Mouse (Mus musculus) midbrain, embryonic 14.5 days (tissue): ENCODE measurements around the gene 4930404H24Rik. TPM values are rescaled to one million over a fixed set of nuclear protein-coding genes. Genes with fewer than 3 reads are reported as not detected.

Experiments
- ATAC-seq: fragments of 200-750 bp; cut with Nextera tagmentation; 2 replicates; pipeline ENCODE4 v1.8.0; 2017; ENCODE audit warnings: moderate number of reproducible peaks, moderate library complexity; ENCODE audit not compliant: low FRiP score, low TSS enrichment
- DNase-seq: peaks from one replicate; pipeline ENCODE4 v3.0.0-alpha.2; 2015
- H3K27ac ChIP-seq: fragments of 300-500 bp; sonication (generic); replicated peaks from 2 replicates; pipeline ENCODE4 v1.5.1; 2014; ENCODE audit warnings: mild to moderate bottlenecking, low read depth, low read length, moderate library complexity
- H3K27me3 ChIP-seq: fragments of 300-500 bp; sonication (generic); 2 replicates; pipeline ENCODE4 v1.6.1; 2014; ENCODE audit warnings: low read length, control low read depth, mixed read lengths; ENCODE audit not compliant: control insufficient read depth, insufficient read depth
- H3K36me3 ChIP-seq: fragments of 300-500 bp; sonication (generic); 2 replicates; pipeline ENCODE4 v1.6.1; 2014; ENCODE audit warnings: low read length, control low read depth; ENCODE audit not compliant: control insufficient read depth, insufficient read depth
- H3K4me1 ChIP-seq: fragments of 300-500 bp; sonication (generic); 2 replicates; pipeline ENCODE4 v1.6.1; 2014; ENCODE audit warnings: mild to moderate bottlenecking, antibody characterized with exemption, low read length, control low read depth; ENCODE audit not compliant: control insufficient read depth, insufficient read depth
- H3K4me2 ChIP-seq: fragments of 300-500 bp; sonication (generic); 2 replicates; pipeline ENCODE4 v1.6.1; 2014; ENCODE audit warnings: mild to moderate bottlenecking, low read length, moderate library complexity
- H3K4me3 ChIP-seq: fragments of 300-500 bp; sonication (generic); replicated peaks from 2 replicates; pipeline ENCODE4 v1.5.1; 2014; ENCODE audit warnings: low read depth, low read length
- H3K9ac ChIP-seq: fragments of 300-500 bp; sonication (generic); replicated peaks from 2 replicates; pipeline ENCODE4 v1.6.1; 2014; ENCODE audit warnings: mild to moderate bottlenecking, low read length, moderate library complexity
- H3K9me3 ChIP-seq: fragments of 300-500 bp; sonication (generic); 2 replicates; pipeline ENCODE4 v1.6.1; 2016; ENCODE audit warnings: low read length, control low read depth, mixed read lengths; ENCODE audit not compliant: control insufficient read depth
- WGBS: fragments of 180-500 bp; shearing (Covaris S2); extraction: QIAGEN DNeasy Blood & Tissue Kit; methylation state at CpG from one replicate; pipeline ENCODE4 v1.1.7; 2014; 5-methylcytosine and 5-hydroxymethylcytosine counted together
- polyA plus RNA-seq: library from polyadenylated mRNA; unstranded; fragments of >200 nt; fragmentation: Nextera tagmentation; extraction: Ambion mirVana; gene quantifications from 2 replicates; pipeline ENCODE4 v1.2.1, GENCODE M21; 2014

The 4930404H24Rik gene
- polyA plus RNA-seq, 1 experiment from 2014 or later: not detected

GRCm38 (mm10) chr2:153448519-153448918 lies 44.1 kb upstream of the 4930404H24Rik start:
- ATAC-seq (no peak), DNase-seq (no peak)
- no peaks in the 10 kb centered on the region for H3K9me3 ChIP-seq
- no peaks in the 10 kb centered on the region for H3K36me3 ChIP-seq
- H3K27me3 ChIP-seq: no peaks in the 10 kb centered on the region
- no peak overlapping the region for H3K4me3 ChIP-seq
- H3K9ac ChIP-seq: no peak overlapping the region
- H3K27ac ChIP-seq: no peak overlapping the region
- no peak overlapping the region for H3K4me2 ChIP-seq
- WGBS: 84% methylated on average over 6 of the region's 6 CpGs
- no peaks in the 10 kb centered on the region for H3K4me1 ChIP-seq

DNA sequence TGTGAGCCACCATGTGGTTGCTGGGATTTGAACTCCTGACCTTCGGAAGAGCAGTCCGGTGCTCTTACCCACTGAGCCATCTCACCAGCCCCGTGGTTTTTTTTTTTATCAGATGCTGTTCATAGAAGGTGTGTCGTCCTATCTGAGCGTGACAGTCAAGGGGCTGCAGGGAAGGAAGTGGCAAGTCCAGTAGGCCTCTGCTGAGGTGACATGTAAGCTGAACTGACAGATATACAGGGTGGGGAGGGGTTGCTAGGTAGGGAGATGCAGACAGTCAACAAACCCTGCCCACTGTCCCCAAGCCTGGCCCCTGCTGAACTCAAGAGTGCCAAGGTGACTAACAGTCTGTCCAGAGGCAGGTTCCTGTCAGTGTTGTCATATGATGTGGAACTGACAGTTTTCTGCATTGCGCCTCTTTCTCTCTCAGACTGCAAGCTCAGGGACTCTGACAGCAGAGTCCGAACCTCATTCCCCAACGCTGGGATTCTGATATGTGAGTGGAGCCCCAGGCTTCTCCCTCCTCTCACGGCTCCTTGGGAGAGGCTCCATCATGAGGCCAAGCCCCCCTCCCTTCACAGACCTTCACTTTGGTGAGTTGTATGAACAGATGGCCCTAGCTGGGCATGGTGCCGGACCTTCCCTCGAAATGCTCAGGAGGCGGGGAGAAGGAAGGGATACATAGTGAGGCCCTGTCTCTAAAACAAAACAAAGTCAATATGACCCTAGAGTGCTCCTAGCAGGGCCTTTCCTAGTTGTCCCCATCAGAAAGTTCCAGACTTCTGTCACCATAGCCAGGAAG lies 38.4 kb upstream of the 4930404H24Rik start:
- no peaks in the 10 kb centered on the region for H3K36me3 ChIP-seq
- H3K4me3 ChIP-seq: no peak overlapping the region
- no peak overlapping the region for H3K27ac ChIP-seq
- ATAC-seq: no peak
- 0 out of 2 replicates have a peak, but pooled peaks cover 4% of the 10 kb centered on the region for H3K4me1 ChIP-seq
- 78% methylated on average over 12 of the region's 12 CpGs for WGBS
- H3K4me2 ChIP-seq: no peak overlapping the region
- no peak overlapping the region for H3K9ac ChIP-seq
- no peaks in the 10 kb centered on the region for H3K27me3 ChIP-seq
- DNase-seq: no peak
- no peaks in the 10 kb centered on the region for H3K9me3 ChIP-seq

GRCm38 (mm10) chr2:153454841-153455506 lies 37.6 kb upstream of the 4930404H24Rik start:
- 0 out of 2 replicates have a peak, but pooled peaks cover 4% of the 10 kb centered on the region for H3K4me1 ChIP-seq
- H3K27me3 ChIP-seq: no peaks in the 10 kb centered on the region
- no peak for ATAC-seq
- no peaks in the 10 kb centered on the region for H3K36me3 ChIP-seq
- no peak overlapping the region for H3K9ac ChIP-seq
- DNase-seq: no peak
- no peak overlapping the region for H3K27ac ChIP-seq
- no peak overlapping the region for H3K4me3 ChIP-seq
- H3K9me3 ChIP-seq: no peaks in the 10 kb centered on the region
- no peak overlapping the region for H3K4me2 ChIP-seq
- WGBS: 57% methylated on average over 9 of the region's 9 CpGs

DNA sequence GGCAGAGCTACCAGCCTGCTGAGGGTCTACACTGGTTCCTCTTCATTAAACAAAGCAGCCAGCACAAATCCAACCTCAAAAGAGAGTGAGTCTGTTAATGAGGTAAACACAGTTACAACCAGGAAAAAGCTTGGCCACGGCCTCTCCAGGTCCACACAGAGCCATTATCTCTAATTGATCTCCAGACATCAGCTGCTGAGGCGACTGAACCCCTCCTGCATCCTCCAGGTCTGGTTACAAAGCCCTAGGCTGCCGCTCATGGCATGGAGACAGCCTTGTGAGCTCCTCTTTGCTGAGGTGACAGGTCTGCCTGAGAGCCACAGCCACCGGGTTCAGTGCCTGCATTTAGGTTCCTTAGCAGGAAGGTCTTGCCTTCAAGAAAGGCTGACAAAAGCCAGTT lies 35.1 kb upstream of the 4930404H24Rik start:
- Histone ChIP-seq H3K27ac (peak overlapping the region; percentile 63; the same call in 1 of the 2 replicates), H3K27me3 (no peaks in the 10 kb centered on the region), H3K36me3 (no peaks in the 10 kb centered on the region), H3K4me2 (no peak overlapping the region), H3K4me3 (no peak overlapping the region), H3K9me3 (no peaks in the 10 kb centered on the region), H3K9ac (no peak overlapping the region), H3K4me1 (0 out of 2 replicates have a peak, but pooled peaks cover 4% of the 10 kb centered on the region)
- WGBS: 25% methylated on average over 4 of the region's 4 CpGs
- ATAC-seq (no peak), DNase-seq (no peak)

- ATAC-seq (no peak), DNase-seq (no peak)
- H3K36me3 ChIP-seq: no peaks in the 10 kb centered on the region
- 44% methylated on average over 3 of the region's 3 CpGs for WGBS
- H3K4me1 ChIP-seq: 0 out of 2 replicates have a peak, but pooled peaks cover 4% of the 10 kb centered on the region
- no peaks in the 10 kb centered on the region for H3K27me3 ChIP-seq
- H3K4me2 ChIP-seq: no peak overlapping the region
- no peak overlapping the region for H3K4me3 ChIP-seq
- peak overlapping the region; percentile 63; the same call in 1 of the 2 replicates for H3K27ac ChIP-seq
- no peaks in the 10 kb centered on the region for H3K9me3 ChIP-seq
- no peak overlapping the region; the same call in 1 of the 2 replicates for H3K9ac ChIP-seq
These were observed 34.6 kb upstream of the 4930404H24Rik start for GRCm38 (mm10) chr2:153458022-153458441.

GRCm38 (mm10) chr2:153463257-153463656 lies 29.3 kb upstream of the 4930404H24Rik start:
- no peaks in the 10 kb centered on the region for H3K9me3 ChIP-seq
- H3K4me3 ChIP-seq: no peak overlapping the region
- 81% methylated on average over 3 of the region's 3 CpGs for WGBS
- DNase-seq: peak; percentile 32
- no peak overlapping the region for H3K4me2 ChIP-seq
- no peaks in the 10 kb centered on the region for H3K27me3 ChIP-seq
- H3K4me1 ChIP-seq: no peaks in the 10 kb centered on the region
- H3K27ac ChIP-seq: no peak overlapping the region
- H3K36me3 ChIP-seq: 0 out of 2 replicates have a peak, but pooled peaks cover 10% of the 10 kb centered on the region
- no peak for ATAC-seq
- H3K9ac ChIP-seq: no peak overlapping the region

GRCm38 (mm10) chr2:153467372-153467771 lies 25.2 kb upstream of the 4930404H24Rik start:
- Histone ChIP-seq H3K4me2 (no peak overlapping the region), H3K36me3 (0 out of 2 replicates have a peak, but pooled peaks cover 12% of the 10 kb centered on the region), H3K9me3 (no peaks in the 10 kb centered on the region), H3K27me3 (no peaks in the 10 kb centered on the region), H3K4me1 (peaks cover 11% of the 10 kb centered on the region; the same call in 1 of the 2 replicates), H3K4me3 (no peak overlapping the region), H3K27ac (no peak overlapping the region), H3K9ac (no peak overlapping the region)
- ATAC-seq: no peak
- WGBS: 86% methylated on average over 1 of the region's 1 CpGs
- DNase-seq: no peak

DNA sequence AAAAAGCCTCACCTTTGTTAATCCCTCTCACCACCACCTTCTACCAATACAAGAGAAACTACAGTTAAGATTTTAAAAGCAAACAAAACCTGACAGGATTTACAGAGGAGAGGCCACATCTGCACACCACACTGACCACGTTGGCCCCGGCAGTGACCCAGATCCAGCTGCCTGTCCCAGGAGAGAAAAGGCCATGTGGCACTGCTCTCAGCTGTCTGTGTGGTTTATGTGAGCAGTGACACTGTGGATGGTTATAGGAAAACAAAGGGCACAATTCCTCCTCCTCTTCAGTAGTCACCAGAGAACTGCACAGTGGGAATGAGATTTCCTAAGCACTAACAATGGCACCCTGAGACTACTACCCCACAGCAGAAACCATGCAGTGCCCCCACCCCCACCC lies 23.3 kb upstream of the 4930404H24Rik start:
- no peak overlapping the region for H3K9ac ChIP-seq
- ATAC-seq: no peak
- H3K4me1 ChIP-seq: peaks cover 11% of the 10 kb centered on the region; the same call in 1 of the 2 replicates
- no peaks in the 10 kb centered on the region for H3K9me3 ChIP-seq
- no peaks in the 10 kb centered on the region for H3K27me3 ChIP-seq
- H3K4me2 ChIP-seq: no peak overlapping the region
- no peak overlapping the region for H3K27ac ChIP-seq
- no peak overlapping the region for H3K4me3 ChIP-seq
- 30% methylated on average over 2 of the region's 2 CpGs for WGBS
- DNase-seq: no peak
- 0 out of 2 replicates have a peak, but pooled peaks cover 8% of the 10 kb centered on the region for H3K36me3 ChIP-seq
